Mouse (Mus musculus) heart, postnatal 25 days (tissue): ENCODE results near the gene Prcc. TPM values are rescaled to one million over a fixed set of nuclear protein-coding genes. Genes with fewer than 3 reads are reported as not detected.

ENCODE experiments used
- total RNA-seq, 2 experiments: library from RNA; stranded (reverse); gene quantifications; 2 replicates each; pipeline ENCODE4 v1.2.3; 2021

Prcc gene
- total RNA-seq, 2 experiments from 2014 or later, result 48.3 to 50.7 TPM

Other genes with a start within 250 kb of the Prcc start
- gene Lrrc71, start 137.0 kb downstream of the Prcc start, total RNA-seq, result under 1 TPM; 0.16 to 0.17 TPM
- under 1 TPM; 0.17 to 0.18 TPM for gene Ntrk1, start 90.4 kb downstream of the Prcc start, total RNA-seq
- under 1 TPM in 1 of 2 experiments, not detected in 1; 0.08 TPM for gene Insrr, start 88.7 kb downstream of the Prcc start, total RNA-seq
- 10 to 100 TPM; 17.9 to 21.7 TPM for gene Pear1, start 61.3 kb downstream of the Prcc start, total RNA-seq
- gene Sh2d2a, start 38.9 kb downstream of the Prcc start, total RNA-seq, result under 1 TPM in 1 of 2 experiments, not detected in 1; 0.08 TPM
- gene Hdgf, start 20.7 kb upstream of the Prcc start, total RNA-seq, result 100 to 1,000 TPM; 108 to 112 TPM
- gene Mrpl24, start 33.9 kb upstream of the Prcc start, total RNA-seq, result 10 to 100 TPM; 68.3 to 70.1 TPM
- 10 to 100 TPM; 12.1 to 12.4 TPM for gene Isg20l2, start 44.7 kb upstream of the Prcc start, total RNA-seq
- 1 to 10 TPM; 6.0 to 6.1 TPM for gene Rrnad1, start 45.1 kb upstream of the Prcc start, total RNA-seq
- not detected for gene Crabp2, start 63.1 kb upstream of the Prcc start, total RNA-seq
- 10 to 100 TPM; 20.9 to 25.1 TPM for gene Nes, start 85.5 kb upstream of the Prcc start, total RNA-seq
- under 1 TPM; 0.14 to 0.26 TPM for gene Bcan, start 114.6 kb upstream of the Prcc start, total RNA-seq
- gene Hapln2, start 142.0 kb upstream of the Prcc start, total RNA-seq, result not detected
- 10 to 100 TPM in 1 of 2 experiments, 1 to 10 TPM in 1; 7.8 to 10.2 TPM for gene Gpatch4, start 157.5 kb upstream of the Prcc start, total RNA-seq
- gene Naxe, start 172.9 kb upstream of the Prcc start, total RNA-seq, result 10 to 100 TPM; 64.1 to 71.5 TPM
- gene Ttc24, start 192.7 kb upstream of the Prcc start, total RNA-seq, result not detected
- 1 to 10 TPM in 1 of 2 experiments, under 1 TPM in 1; 0.75 to 1.0 TPM for gene Iqgap3, start 196.4 kb upstream of the Prcc start, total RNA-seq